Mouse (Mus musculus): ENCODE data around the gene Rsrc1.

DNA sequence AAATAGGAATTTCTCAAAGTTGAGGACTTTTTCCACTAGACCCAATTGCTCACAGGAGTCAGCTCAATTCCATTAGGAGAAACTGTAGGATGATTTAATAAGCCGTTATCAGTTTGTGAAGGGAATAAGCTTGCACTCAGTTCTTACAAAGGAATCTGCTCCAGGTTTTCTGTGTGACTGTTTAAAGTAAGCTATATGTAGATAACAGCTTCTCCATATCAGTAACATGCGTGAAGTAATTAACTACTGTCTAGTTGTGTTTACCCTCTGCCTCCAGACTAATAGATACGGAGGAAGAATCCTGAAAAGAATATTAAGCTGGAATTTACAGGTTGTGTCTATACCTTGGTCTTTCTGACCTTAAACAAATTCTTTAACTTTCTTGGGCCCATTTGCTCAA, 299.1 kb downstream of the Rsrc1 start:
- TF ChIP-seq CTCF (conservative IDR thresholded peaks at IDR 0.05; ENCODE audit: low read length) (no peak), POU5F1 (IDR thresholded peaks at IDR 0.05; ENCODE audit: borderline replicate concordance, low read length) (no peak)

Measured in E14TG2a.4 (cell line).